Mouse (Mus musculus): ENCODE data around the gene Aar2. TPM values are rescaled to one million over a fixed set of nuclear protein-coding genes. Genes with fewer than 3 reads are reported as not detected.

The Aar2 gene
- polyA plus RNA-seq, 1 experiment from 2014 or later = 49.4 TPM

DNA sequence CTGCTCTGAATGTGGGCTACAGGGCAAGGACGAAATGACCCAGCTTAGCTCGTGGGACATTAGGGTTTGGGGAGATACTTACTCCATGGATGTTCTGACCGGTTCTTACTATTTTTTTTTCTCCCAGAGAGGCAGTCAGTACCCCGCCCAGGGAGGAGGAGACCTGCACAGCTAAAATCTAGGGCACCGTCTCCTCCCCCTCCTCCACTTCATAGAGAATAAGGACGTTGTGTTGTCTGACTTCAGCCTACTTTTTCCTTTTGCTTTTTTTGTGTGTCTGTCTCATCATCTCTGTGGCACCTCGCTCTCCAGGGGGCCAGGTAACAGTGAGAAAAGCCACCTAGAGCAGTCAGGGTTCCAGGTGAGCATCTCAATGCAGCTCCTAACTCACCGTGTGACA is 5.0 kb upstream of the Aar2 start:
- Histone ChIP-seq H3K4me3 (ENCODE audit: low read depth, low read length) (no peak overlapping the region), H3K9me3 (ENCODE audit: control insufficient read depth, low read length) (no peaks in the 10 kb centered on the region), H3K9ac (ENCODE audit: low read length) (no peak overlapping the region), H3K27me3 (ENCODE audit: control insufficient read depth, insufficient read depth, low read length) (no peaks in the 10 kb centered on the region), H3K36me3 (ENCODE audit: control insufficient read depth, insufficient read depth, low read length) (no peaks in the 10 kb centered on the region), H3K4me1 (ENCODE audit: control insufficient read depth, insufficient read depth, low read length) (no peaks in the 10 kb centered on the region), H3K27ac (replicated peaks; ENCODE audit: low read depth, low read length) (no peak overlapping the region), H3K4me2 (ENCODE audit: low read depth, severe bottlenecking) (no peak overlapping the region)
- no peak for ATAC-seq (ENCODE audit: insufficient number of reproducible peaks, low FRiP score, low TSS enrichment, low read depth)
- no peak for DNase-seq (ENCODE audit: low spot score)
- WGBS = 74% methylated on average over 8 of the region's 8 CpGs

DNA sequence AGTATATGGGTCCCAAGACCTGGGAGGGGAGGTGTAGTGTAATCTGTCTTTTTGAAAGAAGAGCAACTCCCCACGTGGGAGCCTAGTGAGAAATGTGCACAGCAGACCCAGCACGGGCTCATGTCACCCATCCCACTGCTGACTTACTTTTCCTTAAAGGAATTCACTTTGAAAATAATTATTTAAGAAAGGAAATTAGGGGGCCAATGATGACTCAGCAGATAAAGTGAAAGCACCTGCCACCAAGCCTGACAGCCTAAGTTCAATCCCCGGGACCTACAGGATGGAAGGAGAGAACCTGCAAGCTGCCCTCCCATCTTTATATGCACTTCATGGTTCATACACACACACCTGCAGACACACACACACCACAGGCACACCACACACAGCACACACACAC is 3.6 kb upstream of the Aar2 start:
- no peaks in the 10 kb centered on the region for H3K27me3 ChIP-seq (ENCODE audit: control insufficient read depth, insufficient read depth, low read length)
- 74% methylated on average over 3 of the region's 3 CpGs for WGBS
- H3K4me3 ChIP-seq (ENCODE audit: low read depth, low read length) = no peak overlapping the region
- peaks cover 5% of the 10 kb centered on the region for H3K4me1 ChIP-seq (ENCODE audit: control insufficient read depth, insufficient read depth, low read length)
- no peak overlapping the region for H3K9ac ChIP-seq (ENCODE audit: low read length)
- no peak overlapping the region for H3K27ac ChIP-seq (replicated peaks; ENCODE audit: low read depth, low read length)
- H3K36me3 ChIP-seq (ENCODE audit: control insufficient read depth, insufficient read depth, low read length) = no peaks in the 10 kb centered on the region
- H3K4me2 ChIP-seq (ENCODE audit: low read depth, severe bottlenecking) = no peak overlapping the region
- ATAC-seq (ENCODE audit: insufficient number of reproducible peaks, low FRiP score, low TSS enrichment, low read depth) (no peak), DNase-seq (ENCODE audit: low spot score) (no peak)
- no peaks in the 10 kb centered on the region for H3K9me3 ChIP-seq (ENCODE audit: control insufficient read depth, low read length)

DNA sequence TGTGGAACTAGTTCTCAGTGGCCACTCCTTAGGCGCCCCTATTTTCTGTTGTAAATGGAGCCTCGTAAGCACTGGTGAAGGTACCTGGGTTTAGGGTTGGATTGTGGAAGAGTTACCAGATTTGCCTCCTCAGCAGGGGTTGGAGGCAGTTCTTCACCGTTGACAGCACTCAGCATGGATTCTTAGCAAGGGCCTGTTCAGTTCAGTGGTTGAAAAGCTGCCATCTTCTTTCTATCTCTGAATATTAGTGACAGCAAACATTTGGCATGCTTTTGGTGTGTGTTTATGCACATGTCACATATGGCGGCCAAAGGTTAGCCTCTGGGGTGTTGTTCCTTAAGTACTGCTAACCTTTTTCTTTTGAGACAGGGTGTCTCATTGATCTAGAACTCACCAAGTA is 5.0 kb downstream of the Aar2 start:
- Histone ChIP-seq H3K4me2 (ENCODE audit: low read depth, severe bottlenecking) (no peak overlapping the region), H3K27ac (replicated peaks; ENCODE audit: low read depth, low read length) (no peak overlapping the region), H3K9ac (ENCODE audit: low read length) (no peak overlapping the region), H3K27me3 (ENCODE audit: control insufficient read depth, insufficient read depth, low read length) (no peaks in the 10 kb centered on the region), H3K4me3 (ENCODE audit: low read depth, low read length) (no peak overlapping the region), H3K4me1 (ENCODE audit: control insufficient read depth, insufficient read depth, low read length) (peaks cover 5% of the 10 kb centered on the region), H3K36me3 (ENCODE audit: control insufficient read depth, insufficient read depth, low read length) (peaks cover 10% of the 10 kb centered on the region; the same call in 1 of the 2 replicates), H3K9me3 (ENCODE audit: control insufficient read depth, low read length) (no peaks in the 10 kb centered on the region)
- ATAC-seq (ENCODE audit: insufficient number of reproducible peaks, low FRiP score, low TSS enrichment, low read depth) (no peak), DNase-seq (ENCODE audit: low spot score) (no peak)
- WGBS = 90% methylated on average over 4 of the region's 4 CpGs

DNA sequence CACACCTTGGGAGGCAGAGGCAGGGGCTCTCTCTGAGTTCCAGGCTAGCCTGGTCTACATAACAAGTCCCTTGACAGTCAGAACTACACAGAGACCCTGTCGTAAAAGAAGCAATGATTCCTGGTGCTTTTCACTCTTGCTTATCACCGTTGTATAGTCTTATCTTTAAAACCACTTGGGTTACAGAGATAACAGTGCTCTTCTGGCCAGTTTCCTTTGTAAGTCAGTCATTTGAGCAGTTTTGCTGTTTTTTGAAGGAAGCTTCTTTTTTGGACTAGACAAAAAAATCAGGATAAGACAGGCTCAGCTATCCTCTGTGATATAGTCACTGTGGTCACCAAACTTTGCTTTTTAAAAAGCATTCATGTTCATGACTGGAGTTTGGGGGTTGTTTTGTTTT is 14.4 kb downstream of the Aar2 start:
- Histone ChIP-seq H3K27me3 (ENCODE audit: control insufficient read depth, insufficient read depth, low read length) (no peaks in the 10 kb centered on the region), H3K27ac (replicated peaks; ENCODE audit: low read depth, low read length) (no peak overlapping the region), H3K4me1 (ENCODE audit: control insufficient read depth, insufficient read depth, low read length) (no peaks in the 10 kb centered on the region), H3K9me3 (ENCODE audit: control insufficient read depth, low read length) (no peaks in the 10 kb centered on the region), H3K36me3 (ENCODE audit: control insufficient read depth, insufficient read depth, low read length) (peaks cover 4% of the 10 kb centered on the region; the same call in 1 of the 2 replicates), H3K4me2 (ENCODE audit: low read depth, severe bottlenecking) (no peak overlapping the region), H3K9ac (ENCODE audit: low read length) (no peak overlapping the region), H3K4me3 (ENCODE audit: low read depth, low read length) (no peak overlapping the region)
- WGBS = 92% methylated on average over 2 of the region's 2 CpGs
- ATAC-seq (ENCODE audit: insufficient number of reproducible peaks, low FRiP score, low TSS enrichment, low read depth) (no peak), DNase-seq (ENCODE audit: low spot score) (no peak)

DNA sequence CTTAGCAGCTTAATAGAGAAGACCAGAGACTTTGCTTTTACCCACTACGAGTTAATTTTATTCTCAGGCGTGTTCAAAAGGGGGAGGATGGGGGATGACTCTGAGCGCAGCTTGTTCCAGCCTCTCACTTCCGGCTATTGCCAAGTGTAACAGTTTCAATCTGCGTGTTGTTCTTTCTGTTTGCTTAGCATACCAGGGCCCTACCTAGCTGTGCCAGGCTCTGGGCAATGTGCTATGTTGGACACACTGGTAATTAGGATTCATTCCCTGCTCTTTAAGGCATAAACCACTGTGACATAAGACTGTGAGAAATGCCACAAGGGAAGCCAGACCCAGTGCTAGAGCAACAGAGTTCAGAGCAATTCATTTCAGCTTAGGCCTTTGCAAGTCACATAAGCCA is 16.2 kb downstream of the Aar2 start:
- Histone ChIP-seq H3K4me3 (ENCODE audit: low read depth, low read length) (no peak overlapping the region), H3K27me3 (ENCODE audit: control insufficient read depth, insufficient read depth, low read length) (no peaks in the 10 kb centered on the region), H3K4me1 (ENCODE audit: control insufficient read depth, insufficient read depth, low read length) (no peaks in the 10 kb centered on the region), H3K27ac (replicated peaks; ENCODE audit: low read depth, low read length) (no peak overlapping the region), H3K4me2 (ENCODE audit: low read depth, severe bottlenecking) (no peak overlapping the region), H3K9ac (ENCODE audit: low read length) (no peak overlapping the region), H3K36me3 (ENCODE audit: control insufficient read depth, insufficient read depth, low read length) (peaks cover 17% of the 10 kb centered on the region; the same call in 1 of the 2 replicates), H3K9me3 (ENCODE audit: control insufficient read depth, low read length) (no peaks in the 10 kb centered on the region)
- 92% methylated on average over 5 of the region's 5 CpGs for WGBS
- ATAC-seq (ENCODE audit: insufficient number of reproducible peaks, low FRiP score, low TSS enrichment, low read depth) = no peak
- DNase-seq (ENCODE audit: low spot score) = no peak

DNA sequence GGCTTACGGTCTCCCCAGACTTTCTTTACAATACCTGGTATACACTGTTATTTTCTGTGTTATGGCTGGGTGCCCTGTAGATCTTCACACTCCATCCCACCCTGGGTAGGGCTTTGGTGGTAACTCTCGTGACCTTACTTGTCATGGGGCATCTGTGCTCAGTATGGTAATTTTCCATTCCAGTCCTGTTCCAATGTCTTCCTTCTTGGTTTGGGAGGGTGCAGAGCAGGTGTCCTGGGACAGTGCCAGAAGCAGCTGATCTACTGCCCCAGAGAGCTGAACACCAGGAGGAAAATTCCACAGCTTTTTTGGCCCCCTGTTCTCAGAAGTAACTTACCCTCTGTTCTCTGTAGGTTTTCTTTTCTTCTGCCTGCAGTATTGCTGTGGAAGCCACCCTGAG is 19.1 kb downstream of the Aar2 start:
- no peak overlapping the region for H3K9ac ChIP-seq (ENCODE audit: low read length)
- H3K27me3 ChIP-seq (ENCODE audit: control insufficient read depth, insufficient read depth, low read length) = no peaks in the 10 kb centered on the region
- ATAC-seq (ENCODE audit: insufficient number of reproducible peaks, low FRiP score, low TSS enrichment, low read depth) = no peak
- no peak for DNase-seq (ENCODE audit: low spot score)
- no peak overlapping the region for H3K27ac ChIP-seq (replicated peaks; ENCODE audit: low read depth, low read length)
- H3K9me3 ChIP-seq (ENCODE audit: control insufficient read depth, low read length) = no peaks in the 10 kb centered on the region
- H3K36me3 ChIP-seq (ENCODE audit: control insufficient read depth, insufficient read depth, low read length) = peaks cover 17% of the 10 kb centered on the region; the same call in 1 of the 2 replicates
- H3K4me1 ChIP-seq (ENCODE audit: control insufficient read depth, insufficient read depth, low read length) = no peaks in the 10 kb centered on the region
- H3K4me2 ChIP-seq (ENCODE audit: low read depth, severe bottlenecking) = no peak overlapping the region
- 88% methylated on average over 2 of the region's 2 CpGs for WGBS
- no peak overlapping the region for H3K4me3 ChIP-seq (ENCODE audit: low read depth, low read length)

DNA sequence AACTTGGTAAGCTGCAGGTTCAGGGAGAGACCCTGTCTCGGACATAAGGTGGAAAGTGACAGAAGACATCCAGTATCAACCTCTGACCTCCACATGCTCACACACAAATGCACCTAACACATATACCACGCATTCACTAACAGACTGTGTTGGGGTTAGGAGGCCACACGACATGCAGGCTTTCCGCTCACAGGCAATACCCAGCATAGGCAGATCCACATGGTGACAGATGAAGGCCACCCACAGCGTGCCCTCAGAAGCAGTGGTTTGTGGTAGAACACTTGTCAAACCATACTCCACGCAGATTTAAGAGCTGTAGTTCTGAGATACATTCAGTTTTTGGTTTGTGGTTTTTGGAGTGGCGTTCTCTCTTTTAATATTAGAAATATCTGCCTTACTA is 21.3 kb downstream of the Aar2 start:
- ATAC-seq (ENCODE audit: insufficient number of reproducible peaks, low FRiP score, low TSS enrichment, low read depth) = no peak
- no peaks in the 10 kb centered on the region for H3K27me3 ChIP-seq (ENCODE audit: control insufficient read depth, insufficient read depth, low read length)
- H3K4me3 ChIP-seq (ENCODE audit: low read depth, low read length) = no peak overlapping the region
- no peaks in the 10 kb centered on the region for H3K9me3 ChIP-seq (ENCODE audit: control insufficient read depth, low read length)
- no peak overlapping the region for H3K9ac ChIP-seq (ENCODE audit: low read length)
- H3K4me2 ChIP-seq (ENCODE audit: low read depth, severe bottlenecking) = no peak overlapping the region
- H3K27ac ChIP-seq (replicated peaks; ENCODE audit: low read depth, low read length) = no peak overlapping the region
- DNase-seq (ENCODE audit: low spot score) = no peak
- WGBS = 88% methylated on average over 7 of the region's 7 CpGs
- H3K36me3 ChIP-seq (ENCODE audit: control insufficient read depth, insufficient read depth, low read length) = peaks cover 15% of the 10 kb centered on the region; the same call in 1 of the 2 replicates
- no peaks in the 10 kb centered on the region for H3K4me1 ChIP-seq (ENCODE audit: control insufficient read depth, insufficient read depth, low read length)

DNA sequence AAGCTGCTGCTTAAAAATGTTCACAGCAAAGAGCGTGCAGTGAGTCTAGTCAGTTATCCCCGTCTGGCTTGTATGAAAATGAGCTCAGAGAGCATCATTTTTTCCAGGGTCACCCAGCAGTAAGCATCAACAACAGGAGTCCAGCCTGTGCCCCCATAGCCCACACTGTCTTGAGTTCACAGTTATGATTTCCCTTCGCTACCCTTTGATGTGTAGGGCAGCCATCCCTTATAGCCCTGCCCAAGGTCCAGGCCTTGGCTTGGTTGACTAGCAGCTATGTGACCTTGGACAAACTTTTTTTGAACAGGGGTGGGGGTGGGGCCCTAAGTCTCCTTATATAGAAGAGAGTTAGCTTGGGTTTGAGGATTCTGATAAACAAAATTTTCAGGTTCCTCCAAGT is 21.9 kb downstream of the Aar2 start:
- Histone ChIP-seq H3K4me1 (ENCODE audit: control insufficient read depth, insufficient read depth, low read length) (no peaks in the 10 kb centered on the region), H3K9me3 (ENCODE audit: control insufficient read depth, low read length) (no peaks in the 10 kb centered on the region), H3K36me3 (ENCODE audit: control insufficient read depth, insufficient read depth, low read length) (peaks cover 14% of the 10 kb centered on the region; the same call in 1 of the 2 replicates), H3K4me3 (ENCODE audit: low read depth, low read length) (no peak overlapping the region), H3K27me3 (ENCODE audit: control insufficient read depth, insufficient read depth, low read length) (no peaks in the 10 kb centered on the region), H3K4me2 (ENCODE audit: low read depth, severe bottlenecking) (no peak overlapping the region), H3K27ac (replicated peaks; ENCODE audit: low read depth, low read length) (no peak overlapping the region), H3K9ac (ENCODE audit: low read length) (no peak overlapping the region)
- ATAC-seq (ENCODE audit: insufficient number of reproducible peaks, low FRiP score, low TSS enrichment, low read depth) (no peak), DNase-seq (ENCODE audit: low spot score) (no peak)
- 90% methylated on average over 3 of the region's 3 CpGs for WGBS

DNA sequence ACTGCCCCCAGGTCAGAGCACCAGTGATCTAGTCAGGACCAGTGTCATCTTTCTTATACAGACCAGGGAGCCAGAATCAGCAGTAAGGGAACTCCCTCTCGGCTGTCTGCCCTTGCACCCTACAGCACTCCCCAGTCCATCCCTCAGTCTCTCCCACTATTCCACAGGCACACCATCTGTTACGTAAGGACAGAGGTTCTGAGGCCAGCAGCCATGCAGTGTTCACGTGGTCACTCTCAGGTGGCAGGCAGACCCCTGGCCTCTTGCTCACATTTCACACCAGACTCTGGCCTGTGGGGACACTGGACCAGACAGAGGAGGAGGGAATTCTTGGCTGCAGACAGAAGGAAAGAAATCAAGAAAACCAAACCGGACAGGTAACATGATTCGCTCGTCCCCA is 24.1 kb downstream of the Aar2 start:
- Histone ChIP-seq H3K9me3 (ENCODE audit: control insufficient read depth, low read length) (no peaks in the 10 kb centered on the region), H3K4me3 (ENCODE audit: low read depth, low read length) (no peak overlapping the region), H3K27ac (replicated peaks; ENCODE audit: low read depth, low read length) (no peak overlapping the region), H3K27me3 (ENCODE audit: control insufficient read depth, insufficient read depth, low read length) (no peaks in the 10 kb centered on the region), H3K4me2 (ENCODE audit: low read depth, severe bottlenecking) (no peak overlapping the region), H3K36me3 (ENCODE audit: control insufficient read depth, insufficient read depth, low read length) (peaks cover 14% of the 10 kb centered on the region; the same call in 1 of the 2 replicates), H3K4me1 (ENCODE audit: control insufficient read depth, insufficient read depth, low read length) (no peaks in the 10 kb centered on the region), H3K9ac (ENCODE audit: low read length) (no peak overlapping the region)
- 78% methylated on average over 6 of the region's 6 CpGs for whole genome bisulfite sequencing
- ATAC-seq (ENCODE audit: insufficient number of reproducible peaks, low FRiP score, low TSS enrichment, low read depth) (no peak), DNase-seq (ENCODE audit: low spot score) (no peak)

Data from limb, embryonic 11.5 days (tissue).